In the genomic region with DNA sequence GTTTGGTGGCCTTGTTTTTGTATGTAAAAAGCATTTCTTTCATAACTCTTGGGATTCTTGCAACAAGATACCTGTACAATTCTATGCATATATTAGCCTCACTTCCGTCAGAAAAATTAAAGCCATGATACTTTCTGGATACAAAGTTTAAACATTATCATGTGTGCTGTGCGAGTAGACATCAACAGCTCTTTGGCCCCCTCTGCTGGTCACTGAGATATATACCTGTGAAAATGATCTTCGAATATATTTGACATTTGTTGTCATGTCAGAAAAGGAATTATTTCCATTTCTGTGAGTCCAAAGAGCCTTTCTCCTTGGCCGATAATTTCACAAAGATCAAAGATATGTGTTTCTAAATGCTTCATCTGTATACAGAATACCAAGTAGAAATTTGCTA, we compare ENCODE assay signal across 8 mouse cellular contexts.
A peak's percentile ranks its signal among the peaks of the same experiment; 100 is the strongest.
DNase-seq lines count a peak whose midpoint lies in the region; ATAC-seq and TF ChIP-seq lines count a peak whose summit lies in the region.
"Had no signal": no experiment of that assay in that cellular context is flagged by ENCODE, and none has a peak within 500 bp of the region (broad histone marks: within the 10 kb centered on the region; RNA-seq: fewer than 3 reads in every experiment).

No protein-coding gene starts in this region.

- no peak overlapping the region for H3K4me2 ChIP-seq in liver, embryonic 11.5 days
- H3K4me2 ChIP-seq: heart, embryonic 13.5 days had no signal

- H3K9me3 ChIP-seq in liver, embryonic 11.5 days (ENCODE audit: control insufficient read depth, low read length), result no peaks in the 10 kb centered on the region
- H3K9me3 ChIP-seq: heart, embryonic 13.5 days had no signal

- H3K4me3 ChIP-seq in liver, adult 2 months (ENCODE audit: insufficient read depth, low read depth, low read length), result no peak overlapping the region
- no peak overlapping the region for H3K4me3 ChIP-seq in liver, embryonic 11.5 days (ENCODE audit: low read depth, low read length)
- H3K4me3 ChIP-seq: heart, embryonic 13.5 days had no signal

- 18% methylated on average over 4 of the region's 4 CpGs for WGBS in liver, adult 2 months
- WGBS in liver, embryonic 11.5 days, result 32% methylated on average over 4 of the region's 4 CpGs

- no peaks in the 10 kb centered on the region for H3K4me1 ChIP-seq in liver, adult 2 months (ENCODE audit: control insufficient read depth, insufficient read depth, low read length)
- H3K4me1 ChIP-seq in liver, embryonic 11.5 days (replicated peaks; ENCODE audit: control insufficient read depth, insufficient read depth, low read length), result no peaks in the 10 kb centered on the region

- H3K79me2 ChIP-seq in liver, adult 2 months (ENCODE audit: control insufficient read depth, insufficient read depth, low read length), result no peaks in the 10 kb centered on the region

- ATAC-seq in liver, embryonic 11.5 days (replicated peaks; ENCODE audit: low FRiP score), result no peak
- peak; percentile 41; the same call in 1 of the 2 replicates for ATAC-seq in frontal cortex, adult (ENCODE audit: low TSS enrichment)

- no peak overlapping the region for H3K27ac ChIP-seq in liver, adult 2 months (replicated peaks; ENCODE audit: insufficient read depth, low read depth, low read length)
- no peak overlapping the region for H3K27ac ChIP-seq in liver, embryonic 11.5 days (ENCODE audit: low read depth, low read length)
- H3K27ac ChIP-seq: heart, embryonic 13.5 days had no signal

- intact Hi-C loops in left cerebral cortex, postnatal 25 days (cut with DNase I), result loop anchor here (2.0 to 10.0 kb wide), 4 partner anchors 176 to 1358 kb away; no protein-coding TSS in a partner anchor

- peak; percentile 10; the same call in 1 of the 2 replicates for TF ChIP-seq CTCF in liver, adult 2 months (IDR thresholded peaks at IDR 0.05; ENCODE audit: low read depth, low read length)

- DNase-seq in liver, adult 2 months (ENCODE audit: extremely low read depth, low read depth, low spot score), result peak; percentile 38
- DNase-seq in liver, embryonic 11.5 days (ENCODE audit: low spot score), result no peak
- DNase-seq in MN1 (ENCODE audit: low spot score), result peak; percentile 72
- DNase-seq in c-Kit-negative CD71-positive TER-119-positive erythroid progenitor cells, embryonic 14.5 days (ENCODE audit: low read depth, low spot score), result peak; percentile 40
- DNase-seq in left cerebral cortex, postnatal 25 days (ENCODE audit: low spot score in 2 of 2), result peak; percentile 76 to 79
- DNase-seq in retina, postnatal 7 days (ENCODE audit: low read depth, low spot score), result peak; percentile 27

- no peaks in the 10 kb centered on the region for H3K36me3 ChIP-seq in liver, adult 2 months (ENCODE audit: control insufficient read depth, insufficient read depth, low read length)
- H3K36me3 ChIP-seq in liver, embryonic 11.5 days (ENCODE audit: control insufficient read depth, insufficient read depth, low read length), result no peaks in the 10 kb centered on the region
- H3K36me3 ChIP-seq: heart, embryonic 13.5 days had no signal

- TF ChIP-seq POLR2A in liver, adult 2 months (IDR thresholded peaks at IDR 0.05; ENCODE audit: extremely low read depth, insufficient read depth, low read length), result no peak

- H3K9ac ChIP-seq in liver, adult 2 months (ENCODE audit: low read depth, low read length), result no peak overlapping the region
- no peak overlapping the region for H3K9ac ChIP-seq in liver, embryonic 11.5 days (ENCODE audit: low read depth, low read length)
- H3K9ac ChIP-seq: heart, embryonic 13.5 days had no signal

- H3K27me3 ChIP-seq in liver, adult 2 months (ENCODE audit: control insufficient read depth, insufficient read depth, low read length), result no peaks in the 10 kb centered on the region
- H3K27me3 ChIP-seq in liver, embryonic 11.5 days (replicated peaks; ENCODE audit: control insufficient read depth, insufficient read depth, low read length), result no peaks in the 10 kb centered on the region
- H3K27me3 ChIP-seq: heart, embryonic 13.5 days had no signal
